Mouse (Mus musculus): ENCODE data around the gene Klra4.
"Not testable (repeated sequence)": the region's sequence is repeated elsewhere in the genome, so short reads cannot be mapped to it uniquely, and the experiment has no call there.

Klra4 gene

GRCm38 (mm10) chr6:130067171-130067570 is at the start of gene Klra4:
Klra4 (minus strand) TSS chr6:130067271.
- DNase-seq, result not testable (repeated sequence)

- DNase-seq, result peak; percentile 77
Observed at GRCm38 (mm10) chr6:130110485-130110884, 43.4 kb upstream of the Klra4 start.

GRCm38 (mm10) chr6:130102743-130103142 is 35.7 kb upstream of the Klra4 start:
- not testable (repeated sequence) for DNase-seq

- DNase-seq, result no peak
Observed at GRCm38 (mm10) chr6:130092336-130092948, 25.4 kb upstream of the Klra4 start.

GRCm38 (mm10) chr6:130065196-130065595 is 1.9 kb downstream of the Klra4 start:
- DNase-seq, result no peak

- not testable (repeated sequence) for DNase-seq
Observed at GRCm38 (mm10) chr6:130035146-130035545, 31.9 kb downstream of the Klra4 start.

- peak; percentile 91 for DNase-seq
Observed at GRCm38 (mm10) chr6:130031493-130032089, 35.5 kb downstream of the Klra4 start.

- DNase-seq, result no peak
Observed at GRCm38 (mm10) chr6:130026854-130027253, 40.2 kb downstream of the Klra4 start, which contains the start of gene Klra6. Klra6 (minus strand) TSS chr6:130026954.

Measured in heart, adult 11 months (tissue).